Mouse (Mus musculus) neural tube, embryonic 14.5 days (tissue): ENCODE results near the gene Adam19. TPM values are rescaled to one million over a fixed set of nuclear protein-coding genes. Genes with fewer than 3 reads are reported as not detected.
A peak's percentile ranks its signal among the peaks of the same experiment; 100 is the strongest.

Source experiments
- ATAC-seq: fragments of 200-750 bp; cut with Nextera tagmentation; 2 replicates; pipeline ENCODE4 v1.8.0; 2017; ENCODE audit warnings: low read depth, mild to moderate bottlenecking, moderate TSS enrichment, moderate library complexity
- H3K27ac ChIP-seq: fragments of 300-500 bp; sonication (generic); 2 replicates; pipeline ENCODE4 v1.5.1; 2014; ENCODE audit warnings: low read depth, mild to moderate bottlenecking, control low read depth, low read length, moderate library complexity, mixed read lengths
- H3K27me3 ChIP-seq: fragments of 300-500 bp; sonication (generic); 2 replicates; pipeline ENCODE4 v1.6.1; 2014; ENCODE audit warnings: low read length; ENCODE audit not compliant: control insufficient read depth, insufficient read depth
- H3K36me3 ChIP-seq: fragments of 300-500 bp; sonication (generic); 2 replicates; pipeline ENCODE4 v1.6.1; 2014; ENCODE audit warnings: low read length, mixed read lengths; ENCODE audit not compliant: control insufficient read depth, insufficient read depth
- H3K4me1 ChIP-seq: fragments of 300-500 bp; sonication (generic); 2 replicates; pipeline ENCODE4 v1.6.1; 2014; ENCODE audit warnings: low read length; ENCODE audit not compliant: control insufficient read depth, insufficient read depth
- H3K4me2 ChIP-seq: fragments of 300-500 bp; sonication (generic); 2 replicates; pipeline ENCODE4 v1.6.1; 2014; ENCODE audit warnings: mild to moderate bottlenecking, low read depth, low read length, control low read depth
- H3K4me3 ChIP-seq: fragments of 300-500 bp; sonication (generic); 2 replicates; pipeline ENCODE4 v1.5.1; 2014; ENCODE audit warnings: low read depth, low read length, control low read depth, mixed read lengths
- H3K9ac ChIP-seq: fragments of 300-500 bp; sonication (generic); replicated peaks from 2 replicates; pipeline ENCODE4 v1.6.1; 2014; ENCODE audit warnings: low read depth, mild to moderate bottlenecking, control low read depth, low read length, mixed read lengths
- H3K9me3 ChIP-seq: fragments of 300-500 bp; sonication (generic); 2 replicates; pipeline ENCODE4 v1.6.1; 2016; ENCODE audit warnings: low read length; ENCODE audit not compliant: control insufficient read depth
- WGBS: fragments of 180-500 bp; shearing (Covaris S2); extraction: QIAGEN DNeasy Blood & Tissue Kit; methylation state at CpG from one replicate; pipeline ENCODE4 v1.1.7; 2014; 5-methylcytosine and 5-hydroxymethylcytosine counted together
- polyA plus RNA-seq: library from polyadenylated mRNA; unstranded; fragments of >200 nt; fragmentation: Nextera tagmentation; extraction: Ambion mirVana; gene quantifications from 2 replicates; pipeline ENCODE4 v1.2.1, GENCODE M21; 2014

Gene Adam19
- polyA plus RNA-seq, 1 experiment from 2014 or later, result 13.8 TPM

GRCm38 (mm10) chr11:46086446-46086845, 30.7 kb downstream of the Adam19 start:
- H3K4me3 ChIP-seq, result no peak overlapping the region
- no peak overlapping the region for H3K4me2 ChIP-seq
- no peak for ATAC-seq
- no peak overlapping the region for H3K9ac ChIP-seq
- WGBS, result 91% methylated on average over 3 of the region's 3 CpGs
- no peaks in the 10 kb centered on the region for H3K27me3 ChIP-seq
- no peaks in the 10 kb centered on the region for H3K36me3 ChIP-seq
- H3K27ac ChIP-seq, result no peak overlapping the region
- no peaks in the 10 kb centered on the region for H3K9me3 ChIP-seq
- peaks cover 4% of the 10 kb centered on the region; the same call in 1 of the 2 replicates for H3K4me1 ChIP-seq

- H3K4me2 ChIP-seq, result no peak overlapping the region
- WGBS, result 75% methylated on average over 3 of the region's 4 CpGs
- ATAC-seq, result no peak
- H3K36me3 ChIP-seq, result no peaks in the 10 kb centered on the region
- H3K9ac ChIP-seq, result no peak overlapping the region
- H3K27ac ChIP-seq, result no peak overlapping the region
- H3K4me3 ChIP-seq, result no peak overlapping the region
- H3K4me1 ChIP-seq, result peaks cover 4% of the 10 kb centered on the region; the same call in 1 of the 2 replicates
- no peaks in the 10 kb centered on the region for H3K9me3 ChIP-seq
- H3K27me3 ChIP-seq, result no peaks in the 10 kb centered on the region
These were observed 33.4 kb downstream of the Adam19 start for GRCm38 (mm10) chr11:46089081-46089713.

- no peak overlapping the region for H3K9ac ChIP-seq
- 91% methylated on average over 10 of the region's 10 CpGs for WGBS
These were observed 34.4 kb downstream of the Adam19 start for GRCm38 (mm10) chr11:46090036-46090725.

GRCm38 (mm10) chr11:46090951-46091667, 35.3 kb downstream of the Adam19 start:
- 39% methylated on average over 10 of the region's 10 CpGs for WGBS
- H3K27ac ChIP-seq, result no peak overlapping the region
- peak; percentile 73 for ATAC-seq

More at GRCm38 (mm10) chr11:46090036-46090725, 34.4 kb downstream of the Adam19 start:
- H3K4me1 ChIP-seq, result peaks cover 4% of the 10 kb centered on the region; the same call in 1 of the 2 replicates
- no peaks in the 10 kb centered on the region for H3K27me3 ChIP-seq
- H3K4me3 ChIP-seq, result no peak overlapping the region
- no peaks in the 10 kb centered on the region for H3K36me3 ChIP-seq
- no peak overlapping the region for H3K27ac ChIP-seq
- no peak overlapping the region for H3K4me2 ChIP-seq
- ATAC-seq, result no peak
- H3K9me3 ChIP-seq, result no peaks in the 10 kb centered on the region

GRCm38 (mm10) chr11:46092121-46092520, 36.3 kb downstream of the Adam19 start:
- no peaks in the 10 kb centered on the region for H3K27me3 ChIP-seq

More at GRCm38 (mm10) chr11:46090951-46091667, 35.3 kb downstream of the Adam19 start:
- Histone ChIP-seq H3K36me3 (no peaks in the 10 kb centered on the region), H3K4me3 (no peak overlapping the region), H3K9ac (no peak overlapping the region), H3K4me2 (no peak overlapping the region), H3K9me3 (no peaks in the 10 kb centered on the region), H3K27me3 (no peaks in the 10 kb centered on the region), H3K4me1 (peaks cover 4% of the 10 kb centered on the region; the same call in 1 of the 2 replicates)

GRCm38 (mm10) chr11:46095477-46096264, 39.9 kb downstream of the Adam19 start:
- H3K27ac ChIP-seq, result no peak overlapping the region
- WGBS, result 70% methylated on average over 9 of the region's 9 CpGs

More at GRCm38 (mm10) chr11:46092121-46092520, 36.3 kb downstream of the Adam19 start:
- H3K9me3 ChIP-seq, result no peaks in the 10 kb centered on the region
- H3K4me1 ChIP-seq, result peaks cover 4% of the 10 kb centered on the region; the same call in 1 of the 2 replicates
- no peak overlapping the region for H3K27ac ChIP-seq
- no peak overlapping the region for H3K9ac ChIP-seq
- H3K4me2 ChIP-seq, result no peak overlapping the region
- whole genome bisulfite sequencing, result 79% methylated on average over 4 of the region's 4 CpGs
- H3K4me3 ChIP-seq, result no peak overlapping the region
- no peaks in the 10 kb centered on the region for H3K36me3 ChIP-seq
- ATAC-seq, result no peak

GRCm38 (mm10) chr11:46096265-46096649, 40.5 kb downstream of the Adam19 start:
- H3K27me3 ChIP-seq, result no peaks in the 10 kb centered on the region
- no peak overlapping the region for H3K9ac ChIP-seq
- 91% methylated on average over 6 of the region's 6 CpGs for WGBS
- no peak overlapping the region for H3K4me2 ChIP-seq
- H3K4me3 ChIP-seq, result no peak overlapping the region
- peaks cover 11% of the 10 kb centered on the region; the same call in 1 of the 2 replicates for H3K36me3 ChIP-seq
- no peaks in the 10 kb centered on the region; the same call in 1 of the 2 replicates for H3K4me1 ChIP-seq
- H3K27ac ChIP-seq, result no peak overlapping the region
- ATAC-seq, result no peak
- H3K9me3 ChIP-seq, result no peaks in the 10 kb centered on the region

More at GRCm38 (mm10) chr11:46095477-46096264, 39.9 kb downstream of the Adam19 start:
- no peaks in the 10 kb centered on the region for H3K27me3 ChIP-seq
- H3K4me3 ChIP-seq, result no peak overlapping the region
- H3K9me3 ChIP-seq, result no peaks in the 10 kb centered on the region
- no peak overlapping the region for H3K9ac ChIP-seq
- peaks cover 2% of the 10 kb centered on the region; the same call in 1 of the 2 replicates for H3K4me1 ChIP-seq
- H3K4me2 ChIP-seq, result no peak overlapping the region
- peaks cover 10% of the 10 kb centered on the region; the same call in 1 of the 2 replicates for H3K36me3 ChIP-seq
- no peak for ATAC-seq

GRCm38 (mm10) chr11:46097062-46097461, 41.3 kb downstream of the Adam19 start:
- no peak for ATAC-seq
- Histone ChIP-seq H3K4me3 (no peak overlapping the region), H3K4me1 (no peaks in the 10 kb centered on the region), H3K9me3 (no peaks in the 10 kb centered on the region), H3K36me3 (peaks cover 11% of the 10 kb centered on the region; the same call in 1 of the 2 replicates), H3K4me2 (no peak overlapping the region), H3K27me3 (no peaks in the 10 kb centered on the region), H3K27ac (no peak overlapping the region), H3K9ac (no peak overlapping the region)
- 68% methylated on average over 3 of the region's 3 CpGs for WGBS
